Mouse (Mus musculus): Measurements from ENCODE around the gene Mras. TPM values are rescaled to one million over a fixed set of nuclear protein-coding genes. Genes with fewer than 3 reads are reported as not detected.

Mras gene
- total RNA-seq, 2 experiments from 2014 or later = 133 to 150 TPM

GRCm38 (mm10) chr9:99418377-99418776, 18.8 kb downstream of the Mras start:
- peak; percentile 84 to 91 for DNase-seq (ENCODE audit: low spot score in 2 of 2)

GRCm38 (mm10) chr9:99417288-99417846, 19.8 kb downstream of the Mras start:
- DNase-seq (ENCODE audit: low spot score in 2 of 2) = peak in 1 of 2 experiments; percentile 59

- no peak for DNase-seq (ENCODE audit: low spot score in 2 of 2)
Observed at GRCm38 (mm10) chr9:99416809-99417208, 20.4 kb downstream of the Mras start.

GRCm38 (mm10) chr9:99411785-99412184, 25.4 kb downstream of the Mras start:
- no peak for DNase-seq (ENCODE audit: low spot score in 2 of 2)

GRCm38 (mm10) chr9:99411093-99411492, 26.1 kb downstream of the Mras start:
- no peak for DNase-seq (ENCODE audit: low spot score in 2 of 2)

GRCm38 (mm10) chr9:99409280-99409679, 27.9 kb downstream of the Mras start:
- no peak for DNase-seq (ENCODE audit: low spot score in 2 of 2)

GRCm38 (mm10) chr9:99401288-99401974, 35.8 kb downstream of the Mras start:
- DNase-seq (ENCODE audit: low spot score in 2 of 2) = no peak

- no peak for DNase-seq (ENCODE audit: low spot score in 2 of 2)
Observed at GRCm38 (mm10) chr9:99400781-99401180, 36.4 kb downstream of the Mras start.

- DNase-seq (ENCODE audit: low spot score in 2 of 2) = no peak
Observed at GRCm38 (mm10) chr9:99397056-99397815, 39.9 kb downstream of the Mras start.

GRCm38 (mm10) chr9:99394366-99394765, 42.8 kb downstream of the Mras start:
- DNase-seq (ENCODE audit: low spot score in 2 of 2) = no peak

- no peak for DNase-seq (ENCODE audit: low spot score in 2 of 2)
Observed at GRCm38 (mm10) chr9:99393146-99393545, 44.0 kb downstream of the Mras start.

- DNase-seq (ENCODE audit: low spot score in 2 of 2) = no peak
Observed at GRCm38 (mm10) chr9:99391557-99391956, 45.6 kb downstream of the Mras start.

- DNase-seq (ENCODE audit: low spot score in 2 of 2) = no peak
Observed at GRCm38 (mm10) chr9:99390716-99391115, 46.5 kb downstream of the Mras start.

GRCm38 (mm10) chr9:99390201-99390600, 47.0 kb downstream of the Mras start:
- no peak for DNase-seq (ENCODE audit: low spot score in 2 of 2)

GRCm38 (mm10) chr9:99389506-99389905, 47.7 kb downstream of the Mras start:
- DNase-seq (ENCODE audit: low spot score in 2 of 2) = no peak

- DNase-seq (ENCODE audit: low spot score in 2 of 2) = no peak
Observed at GRCm38 (mm10) chr9:99388856-99389255, 48.3 kb downstream of the Mras start.

- no peak for DNase-seq (ENCODE audit: low spot score in 2 of 2)
Observed at GRCm38 (mm10) chr9:99388078-99388477, 49.1 kb downstream of the Mras start.

- DNase-seq (ENCODE audit: low spot score in 2 of 2) = no peak
Observed at GRCm38 (mm10) chr9:99382556-99382955, 54.6 kb downstream of the Mras start.

- DNase-seq (ENCODE audit: low spot score in 2 of 2) = no peak
Observed at GRCm38 (mm10) chr9:99379194-99379593, 58.0 kb downstream of the Mras start.

GRCm38 (mm10) chr9:99376591-99377418, 60.4 kb downstream of the Mras start:
- peak; percentile 57 to 82 for DNase-seq (ENCODE audit: low spot score in 2 of 2)

- DNase-seq (ENCODE audit: low spot score in 2 of 2) = no peak
Observed at GRCm38 (mm10) chr9:99368431-99368830, 68.8 kb downstream of the Mras start.

All from layer of hippocampus, adult 18-20 months (tissue).